Mouse (Mus musculus) CH12.LX (cell line): Measurements from ENCODE around the gene Il27. TPM values are rescaled to one million over a fixed set of nuclear protein-coding genes. Genes with fewer than 3 reads are reported as not detected.

Source experiments
- DNase-seq: peaks from one replicate; pipeline ENCODE4 v3.0.0-alpha.2; 2013; ENCODE audit errors: extremely low read depth
- H3K27ac ChIP-seq: 2 replicates; pipeline ENCODE4 v1.5.1; 2012; ENCODE audit warnings: low read depth, mild to moderate bottlenecking, control low read depth, moderate library complexity; ENCODE audit not compliant: insufficient read depth
- H3K27me3 ChIP-seq: replicated peaks from 2 replicates; pipeline ENCODE3; 2012; ENCODE audit warnings: inconsistent platforms
- H3K36me3 ChIP-seq, 2 experiments: replicated peaks in 1 of 2; 2 replicates each; pipeline versions ENCODE3 to v1.6.1; 2012; ENCODE audit warnings: inconsistent platforms in 1 of 2, low read length in 1 of 2, mild to moderate bottlenecking in 1 of 2, mixed read lengths in 1 of 2, moderate library complexity in 1 of 2; ENCODE audit not compliant: control insufficient read depth in 1 of 2, insufficient read depth in 1 of 2
- H3K4me1 ChIP-seq, 2 experiments: 2 replicates each; pipeline ENCODE4 v1.6.1; 2012; ENCODE audit warnings: inconsistent platforms in 1 of 2, moderate library complexity in 1 of 2; ENCODE audit not compliant: insufficient read depth in 2 of 2, control insufficient read depth in 1 of 2
- H3K4me2 ChIP-seq: 2 replicates; pipeline ENCODE4 v1.6.1; 2012; ENCODE audit warnings: low read depth, mild to moderate bottlenecking, control low read depth; ENCODE audit not compliant: poor library complexity, insufficient read depth, severe bottlenecking
- H3K4me3 ChIP-seq, 3 experiments: fragments of 150-350 bp in 1 of 3; sonication (generic) in 1 of 3; replicated peaks in 1 of 3; 2 replicates each; pipeline versions ENCODE3 to v1.5.1; 2011 to 2012; ENCODE audit warnings: low read depth in 2 of 3, low read length in 2 of 3, mild to moderate bottlenecking in 2 of 3, moderate library complexity in 2 of 3, control low read depth in 1 of 3, improper control_type of control experiment in 1 of 3, inconsistent platforms in 1 of 3, mixed read lengths in 1 of 3; ENCODE audit not compliant: poor library complexity in 1 of 3
- H3K79me2 ChIP-seq: replicated peaks from 2 replicates; pipeline ENCODE4 v1.6.1; 2012; ENCODE audit warnings: mild to moderate bottlenecking, moderate library complexity; ENCODE audit not compliant: control insufficient read depth, poor library complexity, insufficient read depth, severe bottlenecking; ENCODE audit errors: extremely low read depth
- H3K9ac ChIP-seq: 2 replicates; pipeline ENCODE4 v1.6.1; 2012; ENCODE audit warnings: low read depth, mild to moderate bottlenecking, control low read depth, moderate library complexity; ENCODE audit not compliant: insufficient read depth
- H3K9me3 ChIP-seq: replicated peaks from 2 replicates; pipeline ENCODE3; 2012; ENCODE audit warnings: low read length, inconsistent platforms, mixed read lengths
- CHD1 ChIP-seq: IDR thresholded peaks from 2 replicates; pipeline ENCODE4 v1.6.1; 2012; ENCODE audit warnings: low read depth, low read length, improper control_type of control experiment, inconsistent platforms
- E2F4 ChIP-seq: IDR thresholded peaks from 2 replicates; pipeline ENCODE4 v1.6.1; 2011; ENCODE audit warnings: low read depth, low read length, improper control_type of control experiment; ENCODE audit not compliant: insufficient replicate concordance
- ELF1 ChIP-seq: IDR thresholded peaks from 2 replicates; pipeline ENCODE4 v1.6.1; 2014; ENCODE audit warnings: low read depth, mild to moderate bottlenecking, inconsistent platforms, low read length, improper control_type of control experiment
- GABPA ChIP-seq: IDR thresholded peaks from 2 replicates; pipeline ENCODE4 v1.6.1; 2012; ENCODE audit warnings: low read depth, low read length, improper control_type of control experiment, inconsistent platforms; ENCODE audit not compliant: insufficient replicate concordance
- HCFC1 ChIP-seq: IDR thresholded peaks from 2 replicates; pipeline ENCODE4 v1.6.1; 2012; ENCODE audit warnings: low read depth, mild to moderate bottlenecking, inconsistent platforms, low read length, improper control_type of control experiment
- JUN ChIP-seq: IDR thresholded peaks from 2 replicates; pipeline ENCODE4 v1.6.1; 2011; ENCODE audit warnings: low read depth, mild to moderate bottlenecking, low read length, improper control_type of control experiment, moderate library complexity; ENCODE audit not compliant: insufficient read depth
- MAFK ChIP-seq: IDR thresholded peaks from 2 replicates; pipeline ENCODE4 v1.6.1; 2011; ENCODE audit warnings: low read length, improper control_type of control experiment; ENCODE audit not compliant: insufficient replicate concordance
- MAZ ChIP-seq: IDR thresholded peaks from 2 replicates; pipeline ENCODE4 v1.6.1; 2012; ENCODE audit warnings: low read depth, mild to moderate bottlenecking, inconsistent platforms, low read length, improper control_type of control experiment, moderate library complexity
- MXI1 ChIP-seq: IDR thresholded peaks from 2 replicates; pipeline ENCODE4 v1.6.1; 2011; ENCODE audit warnings: mild to moderate bottlenecking, low read depth, low read length, improper control_type of control experiment
- NRF1 ChIP-seq: IDR thresholded peaks from 2 replicates; pipeline ENCODE4 v1.6.1; 2014; ENCODE audit warnings: low read depth, mild to moderate bottlenecking, inconsistent platforms, low read length, improper control_type of control experiment, moderate library complexity
- PAX5 ChIP-seq: IDR thresholded peaks from 2 replicates; pipeline ENCODE4 v1.6.1; 2012; ENCODE audit warnings: low read length, inconsistent platforms, mixed read lengths
- RAD21 ChIP-seq: IDR thresholded peaks from 2 replicates; pipeline ENCODE4 v1.6.1; 2011; ENCODE audit warnings: low read depth, mild to moderate bottlenecking, low read length, improper control_type of control experiment, moderate library complexity
- SIN3A ChIP-seq: IDR thresholded peaks from 2 replicates; pipeline ENCODE4 v1.6.1; 2012; ENCODE audit warnings: low read length, improper control_type of control experiment, inconsistent platforms
- SMC3 ChIP-seq: IDR thresholded peaks from 2 replicates; pipeline ENCODE4 v1.6.1; 2011; ENCODE audit warnings: low read depth, low read length, improper control_type of control experiment
- TBP ChIP-seq: conservative IDR thresholded peaks from 2 replicates; pipeline ENCODE4 v1.6.1; 2011; ENCODE audit warnings: low read depth, low read length, improper control_type of control experiment
- TCF12 ChIP-seq: IDR thresholded peaks from 2 replicates; pipeline ENCODE4 v1.6.1; 2014; ENCODE audit warnings: low read depth, mild to moderate bottlenecking, inconsistent platforms, low read length, improper control_type of control experiment
- ZNF384 ChIP-seq: IDR thresholded peaks from 2 replicates; pipeline ENCODE4 v1.6.1; 2012; ENCODE audit warnings: low read depth, low read length, improper control_type of control experiment, inconsistent platforms
- dilution Hi-C: fragments of 300-500 bp; cut with MboI; formaldehyde crosslinking; loops from 2 replicates; pipeline ENCODE4 v1.14.3; 2020; ENCODE audit warnings: low sequenced_read_pairs; ENCODE audit not compliant: extremely low pct_unique_long_range_greater_than_20kb, extremely low pct_ligation_motif_present
- in situ Hi-C: fragments of 300-500 bp; cut with MboI; formaldehyde crosslinking; loops from 3 replicates; pipeline ENCODE4 v1.14.3; 2019; ENCODE audit warnings: low sequenced_read_pairs, low pct_ligation_motif_present, low pct_unique_long_range_greater_than_20kb, mixed read lengths
- polyA plus RNA-seq: library from polyadenylated mRNA; unstranded; fragments of >175 nt; gene quantifications from 2 replicates; pipeline ENCODE4 v1.2.1, GENCODE M21; 2012; ENCODE audit warnings: low read depth; ENCODE audit not compliant: insufficient read length
- total RNA-seq, 2 experiments: library from RNA; depleted of rRNA; stranded (reverse); fragments of 300-350 nt in 1 of 2; fragments of >200 nt in 1 of 2; gene quantifications; 2 replicates each; pipeline ENCODE4 v1.2.3; 2012 to 2014

Il27 gene
- total and polyA plus RNA-seq, 3 experiments = 0.31 TPM; not detected in 2

GRCm38 (mm10) chr7:126635375-126635774, 40.6 kb upstream of the Il27 start:
- no peak overlapping the region for H3K27ac ChIP-seq
- H3K4me2 ChIP-seq = no peak overlapping the region
- H3K9me3 ChIP-seq = no peaks in the 10 kb centered on the region
- H3K36me3 ChIP-seq = no peaks in the 10 kb centered on the region
- DNase-seq = no peak
- no peaks in the 10 kb centered on the region for H3K27me3 ChIP-seq
- TF ChIP-seq TCF12 (no peak), MAFK (0 out of 2 replicates have a peak, but pooled peaks have one; percentile 65), ZNF384 (no peak), MXI1 (no peak), MAZ (no peak), E2F4 (no peak)
- in situ Hi-C loops = no loop called here
- dilution Hi-C loops = no loop called here
- no peak overlapping the region for H3K4me3 ChIP-seq
- H3K9ac ChIP-seq = no peak overlapping the region
- H3K79me2 ChIP-seq = no peaks in the 10 kb centered on the region; the same call in 1 of the 2 replicates
- H3K4me1 ChIP-seq = no peaks in the 10 kb centered on the region

- in situ Hi-C loops = no loop called here
- dilution Hi-C loops = no loop called here
- Histone ChIP-seq H3K79me2 (no peaks in the 10 kb centered on the region; the same call in 1 of the 2 replicates), H3K36me3 (no peaks in the 10 kb centered on the region), H3K27me3 (no peaks in the 10 kb centered on the region), H3K9ac (no peak overlapping the region), H3K9me3 (no peaks in the 10 kb centered on the region), H3K27ac (no peak overlapping the region), H3K4me1 (peaks cover 3 to 5% of the 10 kb centered on the region in 2 experiments; a peak in 1 of 4 replicates), H3K4me2 (no peak overlapping the region), H3K4me3 (no peak overlapping the region)
- DNase-seq = no peak
- no peak for TF ChIP-seq HCFC1
- TF ChIP-seq ELF1 = no peak
- no peak for TF ChIP-seq GABPA
- no peak for TF ChIP-seq SMC3
- TF ChIP-seq TBP = no peak
- no peak for TF ChIP-seq TCF12
- TF ChIP-seq NRF1 = no peak
- TF ChIP-seq PAX5 = no peak
- no peak for TF ChIP-seq ZNF384
- TF ChIP-seq CHD1 = no peak
- no peak for TF ChIP-seq RAD21
- no peak for TF ChIP-seq JUN
- no peak for TF ChIP-seq SIN3A
Measured at GRCm38 (mm10) chr7:126632478-126632877, 37.7 kb upstream of the Il27 start.
